Mouse (Mus musculus): ENCODE results near the gene Sclt1. TPM values are rescaled to one million over a fixed set of nuclear protein-coding genes. Genes with fewer than 3 reads are reported as not detected.

The Sclt1 gene
- total RNA-seq, 1 experiment from 2014 or later = 11.5 TPM

GRCm38 (mm10) chr3:41609071-41609470 lies 133.2 kb downstream of the Sclt1 start:
- no peak for ATAC-seq (replicated peaks; ENCODE audit: insufficient number of reproducible peaks, low FRiP score, low TSS enrichment, poor library complexity, severe bottlenecking)

DNA sequence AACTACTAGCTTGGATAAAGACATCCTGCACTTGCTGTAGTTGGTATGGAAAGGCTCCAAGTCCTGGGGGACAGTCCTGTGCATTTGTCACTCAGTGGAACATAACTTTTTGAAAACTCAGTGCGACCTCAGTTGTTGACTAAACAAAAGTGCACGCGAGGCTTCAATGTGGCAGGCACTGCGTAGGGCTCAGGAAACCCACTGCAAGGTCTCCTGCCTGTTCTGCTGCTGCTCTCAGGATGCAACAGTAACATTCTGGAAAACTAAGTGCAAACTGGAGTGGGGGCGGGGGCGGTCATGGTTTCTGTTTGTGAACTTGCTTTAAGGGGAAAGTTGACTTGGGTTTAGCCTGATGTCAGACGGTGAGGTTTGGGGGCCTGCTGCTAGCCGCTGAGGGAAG lies 134.8 kb downstream of the Sclt1 start:
- no peak for ATAC-seq (replicated peaks; ENCODE audit: insufficient number of reproducible peaks, low FRiP score, low TSS enrichment, poor library complexity, severe bottlenecking)

DNA sequence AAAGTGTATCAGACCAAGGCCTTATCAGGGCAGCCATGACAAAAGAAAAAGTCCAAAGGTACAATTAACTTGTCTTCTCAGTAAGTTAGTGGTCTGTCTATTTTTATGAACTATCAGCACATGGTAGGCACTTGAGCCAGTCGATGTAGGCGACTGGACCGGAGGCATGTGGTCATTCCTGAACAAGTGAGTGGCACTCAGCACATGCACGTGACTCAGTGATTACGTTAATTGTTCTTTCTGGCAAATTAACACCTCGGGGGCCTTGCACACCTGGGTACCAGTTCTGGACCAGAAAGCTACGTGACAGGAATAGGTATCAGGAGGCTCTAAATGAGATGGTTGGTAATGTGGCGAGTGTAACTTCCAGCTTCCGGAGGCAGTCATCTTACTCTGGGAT lies 135.3 kb downstream of the Sclt1 start:
- no peak for ATAC-seq (replicated peaks; ENCODE audit: insufficient number of reproducible peaks, low FRiP score, low TSS enrichment, poor library complexity, severe bottlenecking)

DNA sequence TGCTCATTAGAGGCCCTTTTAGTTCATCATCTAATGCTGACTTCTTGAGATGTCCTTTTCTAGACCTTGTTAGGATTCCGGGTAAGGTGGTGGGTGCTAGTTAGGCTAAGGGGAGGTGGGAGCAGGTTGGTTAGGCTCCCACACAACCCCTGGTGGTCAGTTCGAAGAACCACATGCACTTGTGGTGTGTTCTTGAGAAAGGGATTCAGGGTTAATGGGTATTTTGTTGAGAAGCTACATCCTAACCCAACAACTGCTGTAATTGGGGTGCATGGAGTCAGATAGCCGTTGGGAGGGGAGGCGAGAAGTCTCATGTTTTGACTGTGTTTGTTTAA lies 136.0 kb downstream of the Sclt1 start:
- ATAC-seq (replicated peaks; ENCODE audit: insufficient number of reproducible peaks, low FRiP score, low TSS enrichment, poor library complexity, severe bottlenecking) = no peak

DNA sequence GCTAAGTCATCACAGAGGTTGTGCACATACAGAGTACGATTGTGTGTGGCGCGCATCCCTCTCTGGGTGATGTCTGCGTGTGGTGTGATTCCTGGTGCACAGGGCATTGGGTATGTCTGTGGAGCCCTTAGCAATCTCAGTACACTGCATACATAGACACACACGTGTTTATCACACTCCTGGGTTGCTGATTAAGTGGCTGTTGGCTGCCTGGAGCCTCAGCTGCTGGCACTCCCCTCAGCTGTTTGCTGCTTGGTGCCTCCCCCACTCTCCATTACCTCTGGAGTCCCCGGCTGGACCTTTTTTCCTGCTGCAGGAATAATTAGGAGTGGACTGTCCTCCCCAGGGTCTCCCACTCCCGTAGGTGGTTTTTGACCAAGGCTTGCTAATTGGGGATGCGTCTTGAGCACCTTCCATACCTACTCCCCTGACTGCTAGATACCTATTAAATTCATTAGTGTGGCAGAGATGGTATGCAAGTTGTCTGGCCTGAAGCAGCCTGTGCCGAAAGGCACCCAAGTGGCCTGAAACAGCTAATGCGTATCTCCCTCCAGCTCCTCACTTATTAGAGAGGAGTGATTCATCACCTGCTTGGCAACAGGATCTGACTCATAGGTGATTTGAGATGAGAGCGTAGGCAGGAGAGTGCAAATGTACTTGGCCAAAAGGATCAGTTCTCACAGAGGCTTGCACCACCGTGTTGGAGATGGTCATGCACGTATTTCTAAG lies 136.5 kb downstream of the Sclt1 start:
- no peak for ATAC-seq (replicated peaks; ENCODE audit: insufficient number of reproducible peaks, low FRiP score, low TSS enrichment, poor library complexity, severe bottlenecking)

- no peak for ATAC-seq (replicated peaks; ENCODE audit: insufficient number of reproducible peaks, low FRiP score, low TSS enrichment, poor library complexity, severe bottlenecking)
These were observed 137.5 kb downstream of the Sclt1 start for GRCm38 (mm10) chr3:41604629-41605321.

- no peak for ATAC-seq (replicated peaks; ENCODE audit: insufficient number of reproducible peaks, low FRiP score, low TSS enrichment, poor library complexity, severe bottlenecking)
These were observed 138.8 kb downstream of the Sclt1 start for GRCm38 (mm10) chr3:41603470-41604019.

GRCm38 (mm10) chr3:41602933-41603332 lies 139.4 kb downstream of the Sclt1 start:
- no peak for ATAC-seq (replicated peaks; ENCODE audit: insufficient number of reproducible peaks, low FRiP score, low TSS enrichment, poor library complexity, severe bottlenecking)

GRCm38 (mm10) chr3:41601226-41602020 lies 140.9 kb downstream of the Sclt1 start:
- no peak for ATAC-seq (replicated peaks; ENCODE audit: insufficient number of reproducible peaks, low FRiP score, low TSS enrichment, poor library complexity, severe bottlenecking)

DNA sequence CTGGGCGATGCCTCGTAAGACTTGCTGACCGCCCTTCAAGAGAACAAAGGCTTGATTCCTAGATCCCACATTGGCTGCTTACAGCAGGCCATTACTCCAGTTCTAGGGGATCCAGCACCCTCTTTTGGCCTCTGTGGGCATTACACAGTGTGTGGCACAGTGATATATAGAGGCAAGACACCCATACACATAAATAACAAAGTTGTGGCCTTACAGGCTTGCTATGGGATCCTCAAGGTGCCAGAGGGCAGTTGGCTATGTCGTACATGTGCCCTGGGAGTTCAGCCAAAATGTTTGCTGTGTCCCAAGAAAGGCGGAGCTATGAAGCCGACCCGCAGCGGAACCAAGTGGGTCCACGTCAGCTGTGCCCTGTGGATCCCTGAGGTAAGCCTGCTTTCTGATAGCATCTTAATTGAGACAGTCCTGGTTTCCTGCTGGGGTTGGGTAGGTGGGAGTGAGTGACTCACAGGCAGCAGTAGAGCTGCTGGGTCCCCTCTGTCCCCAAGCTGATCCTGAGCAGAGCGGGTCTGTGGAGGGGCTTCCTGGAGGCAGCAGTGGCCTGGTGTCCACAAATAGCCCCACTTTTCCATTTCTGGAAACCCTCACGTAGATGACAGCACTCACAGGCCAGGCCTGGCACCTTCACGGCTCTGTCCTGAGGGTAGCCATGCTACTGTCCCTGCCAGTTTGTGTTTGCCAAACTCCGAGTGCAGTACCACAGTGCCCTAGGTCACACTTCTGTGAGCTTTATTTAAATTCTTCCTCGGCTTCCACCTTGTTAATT lies 142.3 kb downstream of the Sclt1 start:
- ATAC-seq (replicated peaks; ENCODE audit: insufficient number of reproducible peaks, low FRiP score, low TSS enrichment, poor library complexity, severe bottlenecking) = no peak

DNA sequence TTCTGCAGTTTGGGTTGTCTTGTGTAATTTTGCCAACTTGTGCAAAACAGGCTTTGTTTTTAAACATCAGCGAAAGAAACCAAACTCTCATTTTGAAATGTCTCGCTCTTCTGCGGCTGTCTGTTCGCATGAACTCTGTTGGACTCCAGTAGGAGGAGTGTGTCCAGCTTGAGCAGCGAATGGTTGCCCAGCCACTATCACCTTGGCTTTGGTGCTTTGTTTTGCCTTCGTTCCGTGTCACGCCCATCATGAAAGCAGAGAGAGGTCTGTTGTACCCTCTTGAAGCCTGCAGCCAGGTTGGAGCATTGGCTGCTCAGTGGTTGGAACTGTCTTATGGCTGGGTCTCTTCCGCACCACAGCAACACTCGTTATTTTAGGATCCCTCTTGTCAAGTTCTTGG lies 143.1 kb downstream of the Sclt1 start:
- ATAC-seq (replicated peaks; ENCODE audit: insufficient number of reproducible peaks, low FRiP score, low TSS enrichment, poor library complexity, severe bottlenecking) = no peak

DNA sequence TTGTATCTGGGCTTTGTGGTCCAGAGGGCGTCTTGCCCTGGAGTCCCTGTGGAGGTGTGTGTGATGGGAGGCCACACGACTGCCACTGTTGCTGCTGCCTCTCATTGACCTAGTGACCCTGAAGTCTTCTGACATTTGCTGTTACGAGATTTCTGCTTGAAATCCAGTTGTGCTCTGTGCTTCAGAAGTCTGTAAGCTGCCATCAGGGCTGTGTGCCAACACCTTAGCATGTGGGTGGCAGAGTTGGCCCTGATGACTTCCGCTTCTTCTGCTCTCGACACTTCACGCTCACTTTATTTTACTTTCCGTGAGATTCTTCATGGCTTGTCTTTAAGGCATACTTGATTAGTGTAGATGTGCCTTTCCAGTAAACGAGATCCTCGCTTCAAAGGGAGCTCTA lies 143.9 kb downstream of the Sclt1 start:
- no peak for ATAC-seq (replicated peaks; ENCODE audit: insufficient number of reproducible peaks, low FRiP score, low TSS enrichment, poor library complexity, severe bottlenecking)

- ATAC-seq (replicated peaks; ENCODE audit: insufficient number of reproducible peaks, low FRiP score, low TSS enrichment, poor library complexity, severe bottlenecking) = no peak
These were observed 145.3 kb downstream of the Sclt1 start for GRCm38 (mm10) chr3:41597036-41597435.

GRCm38 (mm10) chr3:41595010-41595409 lies 147.3 kb downstream of the Sclt1 start:
- no peak for ATAC-seq (replicated peaks; ENCODE audit: insufficient number of reproducible peaks, low FRiP score, low TSS enrichment, poor library complexity, severe bottlenecking)

GRCm38 (mm10) chr3:41594097-41594879 lies 148.0 kb downstream of the Sclt1 start:
- no peak for ATAC-seq (replicated peaks; ENCODE audit: insufficient number of reproducible peaks, low FRiP score, low TSS enrichment, poor library complexity, severe bottlenecking)

- ATAC-seq (replicated peaks; ENCODE audit: insufficient number of reproducible peaks, low FRiP score, low TSS enrichment, poor library complexity, severe bottlenecking) = no peak
These were observed 149.5 kb downstream of the Sclt1 start for GRCm38 (mm10) chr3:41592805-41593204.

DNA sequence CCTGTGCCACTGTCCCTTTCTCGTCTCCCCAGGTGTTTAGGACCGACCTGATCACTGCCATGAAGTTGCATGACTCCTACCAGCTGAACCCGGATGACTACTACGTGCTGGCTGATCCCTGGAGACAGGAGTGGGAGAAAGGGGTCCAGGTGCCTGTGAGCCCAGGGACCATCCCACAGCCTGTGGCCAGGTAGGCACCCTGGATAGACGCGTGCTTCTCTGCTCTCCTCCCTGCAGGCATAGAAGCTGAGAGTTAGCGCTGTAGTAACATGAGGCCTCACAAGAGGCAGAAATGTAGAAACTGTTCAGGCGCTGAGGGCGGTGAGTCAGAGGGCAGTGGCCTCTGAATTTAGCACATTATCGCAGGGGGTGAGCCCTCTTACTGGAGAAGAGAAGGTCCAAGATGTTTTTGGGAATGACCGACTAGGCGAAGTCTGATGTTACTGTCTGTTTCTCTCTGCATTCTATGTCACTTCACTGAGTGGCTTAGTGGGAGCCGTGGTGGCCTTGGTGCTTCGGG lies 150.6 kb downstream of the Sclt1 start:
- no peak for ATAC-seq (replicated peaks; ENCODE audit: insufficient number of reproducible peaks, low FRiP score, low TSS enrichment, poor library complexity, severe bottlenecking)
